Mouse (Mus musculus) cerebellum, adult 2 months (tissue): ENCODE data around the gene Timm8a2.

Source experiments
- CTCF ChIP-seq: fragments of 200-500 bp; IDR thresholded peaks from 2 replicates; pipeline ENCODE4 v1.5.1; 2011; ENCODE audit warnings: low read depth, mild to moderate bottlenecking, control low read depth, low read length, moderate library complexity, borderline replicate concordance; ENCODE audit not compliant: insufficient read depth
- POLR2A ChIP-seq: fragments of 200-500 bp; IDR thresholded peaks from 2 replicates; pipeline ENCODE4 v1.6.1; 2011; ENCODE audit warnings: low read length, control low read depth, borderline replicate concordance; ENCODE audit not compliant: insufficient read depth

DNA sequence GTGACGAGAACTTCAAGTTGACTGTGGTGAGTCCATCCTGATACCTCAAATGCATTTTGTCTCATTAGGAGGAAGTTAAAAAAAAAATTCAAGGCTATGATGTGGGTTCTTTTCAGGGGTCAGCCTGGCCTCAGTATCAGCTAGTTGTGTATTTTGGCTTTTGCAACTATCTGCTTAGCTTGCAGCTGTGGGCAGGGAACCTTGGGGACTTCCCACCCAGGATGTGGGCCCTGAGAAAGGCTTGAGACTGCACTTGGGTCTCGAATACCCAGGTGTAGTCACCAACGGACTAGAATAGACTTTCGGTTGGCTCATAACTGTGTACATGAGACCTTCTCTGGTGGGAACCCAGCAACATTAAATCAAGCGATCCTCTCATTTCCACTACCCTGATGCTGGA, 38.9 kb downstream of the Timm8a2 start:
- no peak for TF ChIP-seq POLR2A
- TF ChIP-seq CTCF, result no peak
